Mouse (Mus musculus): ENCODE measurements around the gene Ccdc188. TPM values are rescaled to one million over a fixed set of nuclear protein-coding genes. Genes with fewer than 3 reads are reported as not detected.

The Ccdc188 gene
- total RNA-seq, 1 experiment = not detected

DNA sequence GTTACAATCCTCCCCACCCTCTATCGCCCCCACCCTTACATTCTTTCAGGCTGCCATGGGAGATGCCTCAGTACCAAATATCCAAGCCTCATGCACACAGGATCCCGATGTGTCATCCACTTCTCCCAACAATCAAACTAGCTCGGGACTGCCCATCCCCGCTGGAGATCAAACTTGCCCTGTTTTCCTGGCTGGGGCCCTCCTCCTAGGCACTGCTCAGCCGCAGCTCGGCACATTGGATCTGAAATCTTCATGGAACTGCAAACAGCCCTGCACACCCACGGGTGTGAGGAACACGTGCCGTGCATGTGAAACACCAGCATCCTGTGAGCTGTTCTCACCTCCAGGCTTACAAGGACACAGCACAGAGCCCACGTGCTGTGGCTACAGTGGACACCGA is 43.9 kb upstream of the Ccdc188 start:
- in situ Hi-C loops (cut with MboI; ENCODE audit: low sequenced_read_pairs in 2 of 2, unreplicated experiment in 2 of 2) = no loop called here

DNA sequence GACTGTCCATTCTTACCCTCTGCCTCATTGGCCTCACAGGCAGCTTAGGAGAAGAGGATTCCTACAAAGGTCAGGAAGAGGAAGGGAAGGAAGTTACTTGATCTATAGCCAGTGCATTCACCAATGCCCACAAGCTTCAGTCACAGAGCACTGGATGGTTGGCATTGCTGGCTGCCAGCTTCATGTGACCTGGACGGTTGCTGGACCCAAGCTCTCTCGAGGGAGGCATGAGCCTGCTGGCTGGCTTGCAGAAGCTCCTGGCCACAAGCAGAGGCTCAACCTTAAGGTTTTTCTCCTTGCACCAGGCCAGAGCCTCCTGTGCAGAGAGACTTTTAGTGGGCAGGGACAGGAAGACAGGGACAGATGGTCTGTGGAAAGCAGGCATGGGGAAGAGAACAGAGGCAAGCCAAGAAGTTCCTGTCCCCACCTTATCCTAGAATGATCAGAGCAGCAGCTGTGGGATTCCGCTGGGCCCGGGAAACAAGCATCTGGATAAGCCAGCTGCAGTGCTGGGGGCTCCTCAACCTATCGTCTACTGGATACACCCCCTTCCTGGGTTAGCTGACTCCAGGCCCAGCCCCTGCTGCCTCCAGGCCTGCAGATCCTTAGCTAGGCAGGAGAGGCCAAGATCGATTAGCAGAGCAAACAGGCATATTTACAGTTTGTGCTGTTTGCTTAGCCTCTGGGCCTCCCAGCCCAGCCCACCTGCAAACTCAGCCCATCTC is 41.7 kb upstream of the Ccdc188 start:
- no peaks in the 10 kb centered on the region for H3K36me3 ChIP-seq (ENCODE audit: control insufficient read depth, insufficient read depth, low read length, poor library complexity, severe bottlenecking)
- H3K4me1 ChIP-seq (ENCODE audit: control insufficient read depth in 2 of 2, insufficient read depth in 2 of 2, low read length in 2 of 2, poor library complexity in 1 of 2) = no peaks in the 10 kb centered on the region
- no peaks in the 10 kb centered on the region for H3K9me3 ChIP-seq (ENCODE audit: control insufficient read depth, insufficient read depth, low read depth, low read length)
- TF ChIP-seq CHD2 (IDR thresholded peaks at IDR 0.05; ENCODE audit: low read depth, low read length) = no peak
- no peak for TF ChIP-seq MAFK (IDR thresholded peaks at IDR 0.05; ENCODE audit: insufficient read depth, low read depth, low read length)
- no peak for TF ChIP-seq ZNF384 (IDR thresholded peaks at IDR 0.05; ENCODE audit: low read depth, low read length)
- no peak for TF ChIP-seq HCFC1 (IDR thresholded peaks at IDR 0.05; ENCODE audit: borderline replicate concordance, insufficient read depth, low read length)
- TF ChIP-seq ZC3H11A (IDR thresholded peaks at IDR 0.05; ENCODE audit: borderline replicate concordance, low read depth, low read length) = no peak
- no peak for DNase-seq (ENCODE audit: low read depth, low spot score)
- H3K9ac ChIP-seq (ENCODE audit: insufficient read depth, low read depth, low read length, poor library complexity, severe bottlenecking) = no peak overlapping the region
- no peak overlapping the region for H3K27ac ChIP-seq (ENCODE audit: insufficient read depth, low read depth, low read length, poor library complexity, severe bottlenecking)
- in situ Hi-C loops (cut with MboI; ENCODE audit: low sequenced_read_pairs in 2 of 2, unreplicated experiment in 2 of 2) = no loop called here
- H3K4me3 ChIP-seq (ENCODE audit: insufficient read depth in 1 of 2, low read depth in 1 of 2, low read length in 2 of 2, poor library complexity in 1 of 2, severe bottlenecking in 1 of 2) = no peak overlapping the region

More for the DNA sequence above, 43.9 kb upstream of the Ccdc188 start:
- no peak for DNase-seq (ENCODE audit: low read depth, low spot score)
- Histone ChIP-seq H3K36me3 (ENCODE audit: control insufficient read depth, insufficient read depth, low read length, poor library complexity, severe bottlenecking) (no peaks in the 10 kb centered on the region), H3K27ac (ENCODE audit: insufficient read depth, low read depth, low read length, poor library complexity, severe bottlenecking) (no peak overlapping the region), H3K9me3 (ENCODE audit: control insufficient read depth, insufficient read depth, low read depth, low read length) (no peaks in the 10 kb centered on the region), H3K4me1 (ENCODE audit: control insufficient read depth in 2 of 2, insufficient read depth in 2 of 2, low read length in 2 of 2, poor library complexity in 1 of 2) (no peaks in the 10 kb centered on the region), H3K4me3 (ENCODE audit: insufficient read depth in 1 of 2, low read depth in 1 of 2, low read length in 2 of 2, poor library complexity in 1 of 2, severe bottlenecking in 1 of 2) (no peak overlapping the region), H3K9ac (ENCODE audit: insufficient read depth, low read depth, low read length, poor library complexity, severe bottlenecking) (no peak overlapping the region)
- TF ChIP-seq ZC3H11A (IDR thresholded peaks at IDR 0.05; ENCODE audit: borderline replicate concordance, low read depth, low read length) (no peak), MAFK (IDR thresholded peaks at IDR 0.05; ENCODE audit: insufficient read depth, low read depth, low read length) (no peak), HCFC1 (IDR thresholded peaks at IDR 0.05; ENCODE audit: borderline replicate concordance, insufficient read depth, low read length) (no peak), ZNF384 (IDR thresholded peaks at IDR 0.05; ENCODE audit: low read depth, low read length) (no peak), CHD2 (IDR thresholded peaks at IDR 0.05; ENCODE audit: low read depth, low read length) (no peak)

DNA sequence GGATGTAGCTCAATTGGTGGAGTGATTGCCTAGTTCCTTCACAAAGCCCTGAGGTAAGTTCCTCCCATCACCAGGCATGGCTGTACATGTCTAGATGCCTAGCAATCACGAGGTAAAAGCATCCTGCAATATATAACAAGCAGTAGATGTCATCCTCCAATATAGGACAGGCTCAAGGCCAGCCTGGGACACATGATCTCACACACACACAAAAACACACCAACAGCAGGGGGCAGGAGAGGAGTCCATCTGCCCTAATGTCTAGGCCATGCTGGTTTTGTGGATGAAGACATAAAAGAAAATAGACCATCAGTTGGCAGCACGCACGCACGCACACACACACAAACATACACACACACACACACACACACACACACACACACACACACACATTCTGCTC is 40.9 kb upstream of the Ccdc188 start:
- Histone ChIP-seq H3K4me3 (ENCODE audit: insufficient read depth in 1 of 2, low read depth in 1 of 2, low read length in 2 of 2, poor library complexity in 1 of 2, severe bottlenecking in 1 of 2) (no peak overlapping the region), H3K9me3 (ENCODE audit: control insufficient read depth, insufficient read depth, low read depth, low read length) (no peaks in the 10 kb centered on the region), H3K36me3 (ENCODE audit: control insufficient read depth, insufficient read depth, low read length, poor library complexity, severe bottlenecking) (no peaks in the 10 kb centered on the region), H3K27ac (ENCODE audit: insufficient read depth, low read depth, low read length, poor library complexity, severe bottlenecking) (no peak overlapping the region), H3K4me1 (ENCODE audit: control insufficient read depth in 2 of 2, insufficient read depth in 2 of 2, low read length in 2 of 2, poor library complexity in 1 of 2) (no peaks in the 10 kb centered on the region), H3K9ac (ENCODE audit: insufficient read depth, low read depth, low read length, poor library complexity, severe bottlenecking) (no peak overlapping the region)
- in situ Hi-C loops (cut with MboI; ENCODE audit: low sequenced_read_pairs in 2 of 2, unreplicated experiment in 2 of 2) = no loop called here
- DNase-seq (ENCODE audit: low read depth, low spot score) = no peak
- TF ChIP-seq MAFK (IDR thresholded peaks at IDR 0.05; ENCODE audit: insufficient read depth, low read depth, low read length) (no peak), HCFC1 (IDR thresholded peaks at IDR 0.05; ENCODE audit: borderline replicate concordance, insufficient read depth, low read length) (no peak), CHD2 (IDR thresholded peaks at IDR 0.05; ENCODE audit: low read depth, low read length) (no peak), ZC3H11A (IDR thresholded peaks at IDR 0.05; ENCODE audit: borderline replicate concordance, low read depth, low read length) (no peak), ZNF384 (IDR thresholded peaks at IDR 0.05; ENCODE audit: low read depth, low read length) (no peak)

DNA sequence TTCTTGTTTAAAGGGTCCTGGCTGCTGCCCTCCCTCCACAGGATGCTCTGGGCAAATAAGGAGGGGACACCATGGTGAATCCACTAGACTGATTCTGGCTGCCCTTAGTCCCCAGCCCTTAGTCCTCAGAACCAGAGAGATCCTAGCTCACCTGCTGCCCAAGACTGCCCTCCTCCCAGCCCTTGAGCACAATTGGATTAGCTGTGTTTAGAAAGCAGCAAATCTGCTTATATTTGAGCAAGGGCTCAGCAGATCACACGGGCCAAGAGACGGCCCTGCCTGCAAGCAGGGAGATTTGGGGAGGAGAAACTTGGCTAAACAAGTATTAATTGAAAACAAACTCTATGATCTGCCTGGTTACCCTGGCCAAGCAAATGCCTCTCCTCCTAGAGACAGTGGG is 38.1 kb upstream of the Ccdc188 start:
- Histone ChIP-seq H3K36me3 (ENCODE audit: control insufficient read depth, insufficient read depth, low read length, poor library complexity, severe bottlenecking) (no peaks in the 10 kb centered on the region), H3K9me3 (ENCODE audit: control insufficient read depth, insufficient read depth, low read depth, low read length) (no peaks in the 10 kb centered on the region), H3K9ac (ENCODE audit: insufficient read depth, low read depth, low read length, poor library complexity, severe bottlenecking) (no peak overlapping the region), H3K27ac (ENCODE audit: insufficient read depth, low read depth, low read length, poor library complexity, severe bottlenecking) (no peak overlapping the region), H3K4me3 (ENCODE audit: insufficient read depth in 1 of 2, low read depth in 1 of 2, low read length in 2 of 2, poor library complexity in 1 of 2, severe bottlenecking in 1 of 2) (no peak overlapping the region), H3K4me1 (ENCODE audit: control insufficient read depth in 2 of 2, insufficient read depth in 2 of 2, low read length in 2 of 2, poor library complexity in 1 of 2) (no peaks in the 10 kb centered on the region)
- in situ Hi-C loops (cut with MboI; ENCODE audit: low sequenced_read_pairs in 2 of 2, unreplicated experiment in 2 of 2) = no loop called here
- no peak for TF ChIP-seq MAFK (IDR thresholded peaks at IDR 0.05; ENCODE audit: insufficient read depth, low read depth, low read length)
- no peak for TF ChIP-seq ZNF384 (IDR thresholded peaks at IDR 0.05; ENCODE audit: low read depth, low read length)
- TF ChIP-seq HCFC1 (IDR thresholded peaks at IDR 0.05; ENCODE audit: borderline replicate concordance, insufficient read depth, low read length) = no peak
- TF ChIP-seq CHD2 (IDR thresholded peaks at IDR 0.05; ENCODE audit: low read depth, low read length) = no peak
- no peak for TF ChIP-seq ZC3H11A (IDR thresholded peaks at IDR 0.05; ENCODE audit: borderline replicate concordance, low read depth, low read length)
- no peak for DNase-seq (ENCODE audit: low read depth, low spot score)
